ENCODE assay signal across 28 mouse cellular contexts in the genomic region with DNA sequence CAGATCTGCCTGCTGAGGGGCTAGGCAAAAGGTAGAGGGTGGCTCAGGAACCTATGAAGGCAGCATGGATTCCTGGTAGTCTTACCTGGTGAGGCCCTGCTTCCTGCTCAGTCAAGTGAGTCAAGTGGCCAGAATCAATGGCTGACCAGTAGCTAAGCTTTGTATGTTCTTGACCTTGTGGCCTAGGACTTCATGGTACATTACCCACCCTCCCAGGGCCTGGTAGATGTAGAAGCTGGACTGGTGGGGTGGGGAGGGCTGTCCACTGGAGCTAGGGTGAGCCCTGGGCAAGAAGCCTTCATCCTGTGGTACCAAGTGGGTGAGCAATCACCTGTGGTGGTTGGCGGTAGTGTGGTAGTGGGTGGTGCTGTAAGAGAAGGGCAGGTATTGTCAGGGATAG. TPM values are rescaled to one million over a fixed set of nuclear protein-coding genes. Genes with fewer than 3 reads are reported as not detected.
DNase-seq lines count a peak whose midpoint lies in the region; ATAC-seq and TF ChIP-seq lines count a peak whose summit lies in the region.
"Had no signal": no experiment of that assay in that cellular context is flagged by ENCODE, and none has a peak within 500 bp of the region (broad histone marks: within the 10 kb centered on the region; RNA-seq: fewer than 3 reads in every experiment).

No protein-coding gene starts in this region.

- H3K27me3 ChIP-seq in kidney, adult 2 months (replicated peaks; ENCODE audit: control insufficient read depth, insufficient read depth, low read length) = no peaks in the 10 kb centered on the region
- no peaks in the 10 kb centered on the region for H3K27me3 ChIP-seq in kidney, embryonic 14.5 days (ENCODE audit: control insufficient read depth, insufficient read depth, low read length)
- no peaks in the 10 kb centered on the region for H3K27me3 ChIP-seq in kidney, embryonic 15.5 days
- H3K27me3 ChIP-seq in midbrain, embryonic 13.5 days = no peaks in the 10 kb centered on the region
- H3K27me3 ChIP-seq: embryonic facial prominence, embryonic 13.5 days; forebrain, embryonic 13.5 days; heart, embryonic 13.5 days; hindbrain, embryonic 12.5 days; hindbrain, embryonic 15.5 days had no signal

- H3K36me3 ChIP-seq in kidney, adult 2 months (ENCODE audit: control insufficient read depth, insufficient read depth, low read length) = no peaks in the 10 kb centered on the region
- no peaks in the 10 kb centered on the region for H3K36me3 ChIP-seq in kidney, embryonic 14.5 days (ENCODE audit: control insufficient read depth, insufficient read depth, low read length)
- no peaks in the 10 kb centered on the region for H3K36me3 ChIP-seq in kidney, embryonic 15.5 days
- H3K36me3 ChIP-seq in midbrain, embryonic 13.5 days = no peaks in the 10 kb centered on the region
- H3K36me3 ChIP-seq: embryonic facial prominence, embryonic 10.5 days; embryonic facial prominence, embryonic 13.5 days; forebrain, embryonic 10.5 days; heart, embryonic 10.5 days; heart, embryonic 13.5 days; hindbrain, embryonic 12.5 days; hindbrain, embryonic 15.5 days had no signal

- H3K4me1 ChIP-seq in kidney, adult 2 months (ENCODE audit: control insufficient read depth, insufficient read depth, low read length) = no peaks in the 10 kb centered on the region
- H3K4me1 ChIP-seq in kidney, embryonic 14.5 days (ENCODE audit: control insufficient read depth, insufficient read depth, low read length) = 0 out of 2 replicates have a peak, but pooled peaks cover 3% of the 10 kb centered on the region
- peaks cover 5% of the 10 kb centered on the region for H3K4me1 ChIP-seq in kidney, embryonic 15.5 days
- no peaks in the 10 kb centered on the region for H3K4me1 ChIP-seq in midbrain, embryonic 13.5 days (replicated peaks)
- H3K4me1 ChIP-seq: embryonic facial prominence, embryonic 13.5 days; forebrain, embryonic 10.5 days; forebrain, embryonic 13.5 days; heart, embryonic 13.5 days; hindbrain, embryonic 12.5 days; hindbrain, embryonic 15.5 days had no signal

- WGBS in kidney, adult 2 months = 60% methylated on average over 1 of the region's 1 CpGs
- WGBS in kidney, embryonic 14.5 days = 88% methylated on average over 1 of the region's 1 CpGs
- WGBS in kidney, embryonic 15.5 days = 57% methylated on average over 1 of the region's 1 CpGs
- WGBS in midbrain, embryonic 13.5 days = 69% methylated on average over 1 of the region's 1 CpGs

- peak; percentile 42 for DNase-seq in kidney, adult 2 months
- DNase-seq in kidney, postnatal 14 days = peak; percentile 51
- no peak for DNase-seq in thymus, adult 18-20 months
- DNase-seq in urinary bladder, adult 18-20 months (ENCODE audit: low spot score in 2 of 2) = no peak
- DNase-seq: adrenal gland, adult 2 months; adrenal gland, postnatal 14 days; cerebellum, adult 11 months; cerebellum, adult 2 months; cerebellum, adult 9-11 months; cerebellum, postnatal 25 days; embryo, embryonic 11 days; gastrocnemius, postnatal 14 days; heart, adult 2 months; heart, postnatal 14 days had no signal

- H3K27ac ChIP-seq in kidney, adult 2 months (ENCODE audit: insufficient read depth, low read depth, low read length) = no peak overlapping the region
- H3K27ac ChIP-seq in kidney, embryonic 14.5 days (ENCODE audit: low read depth, low read length) = no peak overlapping the region
- H3K27ac ChIP-seq in kidney, embryonic 15.5 days = no peak overlapping the region
- no peak overlapping the region for H3K27ac ChIP-seq in midbrain, embryonic 13.5 days
- H3K27ac ChIP-seq: embryonic facial prominence, embryonic 10.5 days; embryonic facial prominence, embryonic 13.5 days; forebrain, embryonic 10.5 days; forebrain, embryonic 13.5 days; heart, adult 2 months; heart, embryonic 10.5 days; heart, embryonic 13.5 days; hindbrain, embryonic 12.5 days; hindbrain, embryonic 15.5 days had no signal

- H3K9ac ChIP-seq in kidney, embryonic 14.5 days (ENCODE audit: low read depth, low read length) = no peak overlapping the region
- no peak overlapping the region for H3K9ac ChIP-seq in kidney, embryonic 15.5 days
- H3K9ac ChIP-seq in midbrain, embryonic 13.5 days (replicated peaks) = no peak overlapping the region
- H3K9ac ChIP-seq: embryonic facial prominence, embryonic 13.5 days; forebrain, embryonic 13.5 days; heart, embryonic 13.5 days; hindbrain, embryonic 12.5 days; hindbrain, embryonic 15.5 days had no signal

- no peak overlapping the region for H3K4me2 ChIP-seq in kidney, embryonic 14.5 days (replicated peaks; ENCODE audit: low read depth, low read length)
- no peak overlapping the region for H3K4me2 ChIP-seq in kidney, embryonic 15.5 days
- no peak overlapping the region for H3K4me2 ChIP-seq in midbrain, embryonic 13.5 days (replicated peaks)
- H3K4me2 ChIP-seq: embryonic facial prominence, embryonic 13.5 days; forebrain, embryonic 13.5 days; heart, embryonic 13.5 days; hindbrain, embryonic 12.5 days; hindbrain, embryonic 15.5 days had no signal

- no peaks in the 10 kb centered on the region for H3K9me3 ChIP-seq in kidney, embryonic 14.5 days (ENCODE audit: control insufficient read depth, low read length)
- no peaks in the 10 kb centered on the region for H3K9me3 ChIP-seq in kidney, embryonic 15.5 days (replicated peaks)
- H3K9me3 ChIP-seq in midbrain, embryonic 13.5 days = no peaks in the 10 kb centered on the region
- H3K9me3 ChIP-seq: embryonic facial prominence, embryonic 10.5 days; embryonic facial prominence, embryonic 13.5 days; forebrain, embryonic 10.5 days; forebrain, embryonic 13.5 days; heart, embryonic 10.5 days; heart, embryonic 13.5 days; hindbrain, embryonic 12.5 days; hindbrain, embryonic 15.5 days had no signal

- no peak for TF ChIP-seq CTCF in kidney, adult 2 months (conservative IDR thresholded peaks at IDR 0.05; ENCODE audit: insufficient read depth, insufficient read length, low read depth, low read length)

- ATAC-seq in kidney, embryonic 14.5 days (ENCODE audit: low FRiP score, low TSS enrichment) = no peak
- peak; percentile 16; the same call in 1 of the 2 replicates for ATAC-seq in kidney, embryonic 15.5 days (replicated peaks; ENCODE audit: low FRiP score)
- ATAC-seq in midbrain, embryonic 13.5 days = no peak
- ATAC-seq: CD4-positive, CD25-positive, alpha-beta regulatory T cell, adult 4 months; forebrain, embryonic 13.5 days; forebrain, embryonic 16.5 days had no signal

- H3K4me3 ChIP-seq in kidney, adult 2 months (ENCODE audit: insufficient read depth, low read depth, low read length) = no peak overlapping the region
- no peak overlapping the region for H3K4me3 ChIP-seq in kidney, embryonic 14.5 days (ENCODE audit: low read length)
- no peak overlapping the region for H3K4me3 ChIP-seq in kidney, embryonic 15.5 days (replicated peaks)
- H3K4me3 ChIP-seq in midbrain, embryonic 13.5 days (replicated peaks) = no peak overlapping the region
- H3K4me3 ChIP-seq: embryonic facial prominence, embryonic 10.5 days; embryonic facial prominence, embryonic 13.5 days; forebrain, embryonic 10.5 days; forebrain, embryonic 13.5 days; heart, adult 2 months; heart, embryonic 10.5 days; heart, embryonic 13.5 days; hindbrain, embryonic 12.5 days; hindbrain, embryonic 15.5 days had no signal

- no peak for TF ChIP-seq POLR2A in kidney, adult 2 months (IDR thresholded peaks at IDR 0.05; ENCODE audit: low read depth, low read length)

RNA-seq across cellular contexts. Expression of a gene that starts 12.7 kb away (rescaled TPM):
- polyA plus RNA-seq in kidney, adult 2 months (2012; rRNA removed) = 0.01 and 0.02 TPM in 2 replicates
- polyA plus RNA-seq in kidney, embryonic 14.5 days (2014; fragmentation: Nextera tagmentation; extraction: Ambion mirVana) = 0.09 and 0.31 TPM in 2 replicates
- polyA plus RNA-seq in kidney, embryonic 15.5 days (2015; fragmentation: Nextera tagmentation; extraction: Ambion mirVana) = 0.23 TPM in 2 replicates
- 0.26 and 0.27 TPM in 2 replicates for polyA plus RNA-seq in midbrain, embryonic 13.5 days (2015; fragmentation: Nextera tagmentation; extraction: Ambion mirVana)
- polyA plus RNA-seq: cortical plate, adult 2 months; heart, adult 2 months had no signal

RNA-seq across cellular contexts. Expression of a gene that starts 47.8 kb away (rescaled TPM):
- 0.24 and 0.39 TPM in 2 replicates for polyA plus RNA-seq in kidney, adult 2 months (2012; rRNA removed)
- polyA plus RNA-seq in kidney, embryonic 14.5 days (2014; fragmentation: Nextera tagmentation; extraction: Ambion mirVana) = 0.14 and 0.61 TPM in 2 replicates
- polyA plus RNA-seq in kidney, embryonic 15.5 days (2015; fragmentation: Nextera tagmentation; extraction: Ambion mirVana) = 0.40 and 1.9 TPM in 2 replicates
- 0.09 and 0.27 TPM in 2 replicates for polyA plus RNA-seq in midbrain, embryonic 13.5 days (2015; fragmentation: Nextera tagmentation; extraction: Ambion mirVana)
- polyA plus RNA-seq: CD4-positive, CD25-positive, alpha-beta regulatory T cell, adult 4 months; forebrain, embryonic 10.5 days had no signal

Comparison
In these comparisons a context has a peak if more than half of its experiments do, and no peak if none do; other contexts are left out.
1. DNase-seq: peak in kidney, adult 2 months (single experiment) and kidney, postnatal 14 days (single experiment); none in thymus, adult 18-20 months (0 of 2) and urinary bladder, adult 18-20 months (0 of 2).